Mouse (Mus musculus) C2C12 (cell line): Measurements from ENCODE around the gene BC025446. TPM values are rescaled to one million over a fixed set of nuclear protein-coding genes. Genes with fewer than 3 reads are reported as not detected.
A peak's percentile ranks its signal among the peaks of the same experiment; 100 is the strongest.

Source experiments
- H3K27me3 ChIP-seq: one replicate; pipeline ENCODE4 v1.6.1; 2011; ENCODE audit not compliant: control insufficient read depth, insufficient read depth, insufficient read length
- H3K36me3 ChIP-seq: one replicate; pipeline ENCODE4 v1.6.1; 2011; ENCODE audit not compliant: control insufficient read depth, insufficient read depth
- H3K4me3 ChIP-seq: one replicate; pipeline ENCODE4 v1.5.1; 2011; ENCODE audit warnings: mild to moderate bottlenecking, control low read depth; ENCODE audit not compliant: poor library complexity, insufficient read depth, severe bottlenecking
- H3K79me2 ChIP-seq: one replicate; pipeline ENCODE4 v1.6.1; 2011; ENCODE audit not compliant: control insufficient read depth, insufficient read depth
- H3K79me3 ChIP-seq: one replicate; pipeline ENCODE4 v1.6.1; 2011; ENCODE audit warnings: low read depth, control low read depth
- H3ac ChIP-seq: one replicate; pipeline ENCODE3; 2011; ENCODE audit warnings: low read depth; ENCODE audit not compliant: control insufficient read depth, insufficient read length
- CEBPB ChIP-seq: IDR thresholded peaks from one replicate; pipeline ENCODE4 v1.6.1; 2011; ENCODE audit warnings: low read depth, mild to moderate bottlenecking, control low read depth, moderate library complexity
- CTCF ChIP-seq: IDR thresholded peaks from one replicate; pipeline ENCODE4 v1.5.1; 2011; ENCODE audit not compliant: control insufficient read depth, insufficient read depth, insufficient read length
- FOSL1 ChIP-seq: IDR thresholded peaks from one replicate; pipeline ENCODE4 v1.8.0; 2011; ENCODE audit warnings: mild to moderate bottlenecking, low read length; ENCODE audit not compliant: poor library complexity, insufficient read depth, severe bottlenecking
- MAX ChIP-seq: IDR thresholded peaks from one replicate; pipeline ENCODE4 v1.6.1; 2011; ENCODE audit warnings: mild to moderate bottlenecking, control low read depth
- MYOD1 ChIP-seq: IDR thresholded peaks from one replicate; pipeline ENCODE4 v1.6.1; 2011; ENCODE audit warnings: low read depth; ENCODE audit not compliant: control insufficient read depth, insufficient read length
- MYOG ChIP-seq: IDR thresholded peaks from one replicate; pipeline ENCODE4 v1.6.1; 2011; ENCODE audit not compliant: control insufficient read depth, insufficient read length; ENCODE audit errors: extremely low read depth
- USF1 ChIP-seq: IDR thresholded peaks from one replicate; pipeline ENCODE4 v1.6.1; 2011; ENCODE audit warnings: low read depth, mild to moderate bottlenecking, control low read depth, moderate library complexity
- polyA plus RNA-seq: library from polyadenylated mRNA; unstranded; fragments of >200 nt; fragmentation: generic; extraction: Trizol; gene quantifications from one replicate; pipeline ENCODE4 v1.2.1, GENCODE M21; 2012; ENCODE audit warnings: missing spikeins

BC025446 gene
- polyA plus RNA-seq, 1 experiment, result 9.4 TPM

- Histone ChIP-seq H3K79me2 (no peaks in the 10 kb centered on the region), H3ac (no peak overlapping the region), H3K27me3 (no peaks in the 10 kb centered on the region), H3K4me3 (no peak overlapping the region), H3K79me3 (no peaks in the 10 kb centered on the region), H3K36me3 (no peaks in the 10 kb centered on the region)
- TF ChIP-seq CTCF, result no peak
- no peak for TF ChIP-seq MAX
- TF ChIP-seq FOSL1, result no peak
- TF ChIP-seq MYOG, result no peak
- TF ChIP-seq USF1, result no peak
- TF ChIP-seq CEBPB, result no peak
- TF ChIP-seq MYOD1, result no peak
Measured at GRCm38 (mm10) chr15:75266626-75267025, 50.5 kb downstream of the BC025446 start.

GRCm38 (mm10) chr15:75268121-75268520, 51.9 kb downstream of the BC025446 start, which contains the start of gene Ly6f:
Gene Ly6f, plus strand, starts transcription at chr15:75268421.
- no peaks in the 10 kb centered on the region for H3K36me3 ChIP-seq
- H3ac ChIP-seq, result no peak within 1 kb of the TSS
- TF ChIP-seq CTCF, result no peak
- no peak for TF ChIP-seq USF1
- TF ChIP-seq CEBPB, result no peak
- no peak for TF ChIP-seq MAX
- TF ChIP-seq MYOD1, result no peak
- TF ChIP-seq MYOG, result no peak
- TF ChIP-seq FOSL1, result no peak
- H3K27me3 ChIP-seq, result no peaks in the 10 kb centered on the region
- H3K4me3 ChIP-seq, result no peak within 1 kb of the TSS
- no peaks in the 10 kb centered on the region for H3K79me3 ChIP-seq
- H3K79me2 ChIP-seq, result no peaks in the 10 kb centered on the region

GRCm38 (mm10) chr15:75268916-75269829, 53.0 kb downstream of the BC025446 start:
- Histone ChIP-seq H3K79me2 (no peaks in the 10 kb centered on the region), H3ac (no peak overlapping the region), H3K4me3 (no peak overlapping the region), H3K27me3 (no peaks in the 10 kb centered on the region), H3K36me3 (no peaks in the 10 kb centered on the region), H3K79me3 (no peaks in the 10 kb centered on the region)
- TF ChIP-seq CTCF (no peak), MYOG (no peak), MYOD1 (no peak), MAX (no peak), USF1 (no peak), FOSL1 (no peak), CEBPB (no peak)

- H3K4me3 ChIP-seq, result no peak overlapping the region
Measured at GRCm38 (mm10) chr15:75270169-75270568, 54.0 kb downstream of the BC025446 start.

GRCm38 (mm10) chr15:75270691-75271362, 54.7 kb downstream of the BC025446 start:
- no peak for TF ChIP-seq MYOD1
- peak; percentile 50 for TF ChIP-seq FOSL1
- TF ChIP-seq USF1, result no peak
- TF ChIP-seq CTCF, result no peak
- TF ChIP-seq CEBPB, result no peak
- TF ChIP-seq MYOG, result no peak
- TF ChIP-seq MAX, result peak; percentile 29
- H3K4me3 ChIP-seq, result no peak overlapping the region
- H3K79me2 ChIP-seq, result no peaks in the 10 kb centered on the region
- H3ac ChIP-seq, result no peak overlapping the region
- H3K36me3 ChIP-seq, result no peaks in the 10 kb centered on the region
- H3K79me3 ChIP-seq, result no peaks in the 10 kb centered on the region
- no peaks in the 10 kb centered on the region for H3K27me3 ChIP-seq

More at GRCm38 (mm10) chr15:75270169-75270568, 54.0 kb downstream of the BC025446 start:
- H3K79me3 ChIP-seq, result no peaks in the 10 kb centered on the region
- H3K79me2 ChIP-seq, result no peaks in the 10 kb centered on the region
- no peaks in the 10 kb centered on the region for H3K36me3 ChIP-seq
- no peak for TF ChIP-seq MYOG
- TF ChIP-seq USF1, result no peak
- peak; percentile 38 for TF ChIP-seq CEBPB
- TF ChIP-seq MYOD1, result no peak
- no peak for TF ChIP-seq MAX
- TF ChIP-seq CTCF, result no peak
- no peak overlapping the region for H3ac ChIP-seq
- H3K27me3 ChIP-seq, result no peaks in the 10 kb centered on the region
